Mouse (Mus musculus) heart, adult 11 months (tissue): ENCODE data around the gene Pknox2.

Experiments
- DNase-seq: peaks from one replicate; pipeline ENCODE4 v3.0.0; 2022

Pknox2 gene

GRCm38 (mm10) chr9:36868662-36869061 lies 278.5 kb downstream of the Pknox2 start:
- DNase-seq = peak; percentile 80

- DNase-seq = peak; percentile 72
Observed at GRCm38 (mm10) chr9:36864862-36865813, 282.1 kb downstream of the Pknox2 start.

- DNase-seq = peak; percentile 12
Observed at GRCm38 (mm10) chr9:36863694-36864093, 283.5 kb downstream of the Pknox2 start.

- peak; percentile 72 for DNase-seq
Observed at GRCm38 (mm10) chr9:36862576-36862975, 284.6 kb downstream of the Pknox2 start.

- peak; percentile 53 for DNase-seq
Observed at GRCm38 (mm10) chr9:36858677-36859076, 288.5 kb downstream of the Pknox2 start.

- peak; percentile 89 for DNase-seq
Observed at GRCm38 (mm10) chr9:36857476-36858117, 289.6 kb downstream of the Pknox2 start.

GRCm38 (mm10) chr9:36856351-36856750 lies 290.9 kb downstream of the Pknox2 start:
- DNase-seq = peak; percentile 21

GRCm38 (mm10) chr9:36852175-36852574 lies 295.0 kb downstream of the Pknox2 start:
- DNase-seq = peak; percentile 11

- DNase-seq = peak; percentile 79
Observed at GRCm38 (mm10) chr9:36850091-36850490, 297.1 kb downstream of the Pknox2 start.

- no peak for DNase-seq
Observed at GRCm38 (mm10) chr9:36848661-36849060, 298.5 kb downstream of the Pknox2 start.

- no peak for DNase-seq
Observed at GRCm38 (mm10) chr9:36846346-36846745, 300.9 kb downstream of the Pknox2 start.
